29 mouse cellular contexts compared by ENCODE assay signal in the genomic region with DNA sequence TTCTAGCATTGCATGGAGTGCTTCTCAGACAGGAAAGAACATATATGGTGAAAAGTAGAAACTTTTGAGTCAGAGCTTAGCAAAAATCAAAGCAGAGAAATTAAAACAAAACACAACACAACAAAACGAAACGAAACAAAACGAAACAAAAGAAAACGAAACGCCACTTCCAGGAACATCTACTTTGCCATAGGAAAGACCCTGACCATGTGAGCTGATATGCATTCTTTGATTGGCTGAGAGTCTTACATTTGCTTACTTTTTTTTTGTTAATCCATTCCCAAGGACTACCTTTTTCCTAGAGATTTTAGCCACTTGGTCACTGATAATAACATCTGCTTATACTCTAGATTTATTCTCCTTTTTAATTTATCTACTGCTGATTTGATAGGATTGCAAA. TPM values are rescaled to one million over a fixed set of nuclear protein-coding genes. Genes with fewer than 3 reads are reported as not detected.
DNase-seq lines count a peak whose midpoint lies in the region; ATAC-seq and TF ChIP-seq lines count a peak whose summit lies in the region.
"Had no signal": no experiment of that assay in that cellular context is flagged by ENCODE, and none has a peak within 500 bp of the region (broad histone marks: within the 10 kb centered on the region; RNA-seq: fewer than 3 reads in every experiment).

No protein-coding gene starts in this region.

- ATAC-seq in G1E (ENCODE audit: extremely low read depth, insufficient number of reproducible peaks, low FRiP score, poor library complexity, severe bottlenecking): 0 out of 2 replicates have a peak, but pooled peaks have one; percentile 40
- ATAC-seq: forebrain, embryonic 14.5 days; forebrain, embryonic 16.5 days had no signal

- H3K27me3 ChIP-seq in C2C12 (ENCODE audit: control insufficient read depth, insufficient read depth, insufficient read length): no peaks in the 10 kb centered on the region
- no peaks in the 10 kb centered on the region for H3K27me3 ChIP-seq in G1E (ENCODE audit: insufficient read depth, low read length)
- H3K27me3 ChIP-seq: embryonic facial prominence, embryonic 13.5 days; embryonic facial prominence, embryonic 15.5 days; forebrain, embryonic 12.5 days had no signal

- TF ChIP-seq CTCF in C2C12 (IDR thresholded peaks at IDR 0.05; ENCODE audit: control insufficient read depth, insufficient read depth, insufficient read length): no peak
- TF ChIP-seq CTCF in G1E (IDR thresholded peaks at IDR 0.05; ENCODE audit: low read depth, low read length): no peak

- H3K79me3 ChIP-seq in C2C12 (ENCODE audit: low read depth): no peaks in the 10 kb centered on the region

- DNase-seq in G1E (ENCODE audit: low spot score) (no peak), NIH3T3 (ENCODE audit: low read depth) (peak; percentile 20)
- no peak for DNase-seq in layer of hippocampus, postnatal 36 days
- DNase-seq in frontal cortex, postnatal 25 days (ENCODE audit: low spot score in 2 of 2): no peak
- no peak for DNase-seq in testis, postnatal 14 days (ENCODE audit: low spot score)
- no peak for DNase-seq in thymus, postnatal 10 days (ENCODE audit: low spot score in 2 of 2)
- DNase-seq: adrenal gland, adult 2 months; adrenal gland, postnatal 10 days; adrenal gland, postnatal 25 days; B cell, adult 2 months; cerebellum, adult 11 months; cerebellum, adult 18-20 months; cerebellum, adult 8-10 months; cerebellum, adult 9-11 months; cerebellum, postnatal 14 days; cerebellum, postnatal 36 days; embryo, embryonic 11 days had no signal

- H3K4me1 ChIP-seq in G1E (ENCODE audit: insufficient read depth, low read depth, low read length): no peaks in the 10 kb centered on the region
- H3K4me1 ChIP-seq: embryonic facial prominence, embryonic 13.5 days; embryonic facial prominence, embryonic 15.5 days; forebrain, embryonic 10.5 days; forebrain, embryonic 12.5 days had no signal

- no peak overlapping the region for H3ac ChIP-seq in C2C12 (ENCODE audit: control insufficient read depth, insufficient read length, low read depth)

- no peaks in the 10 kb centered on the region for H3K79me2 ChIP-seq in C2C12 (ENCODE audit: control insufficient read depth, insufficient read depth)

- H3K9me3 ChIP-seq in G1E (replicated peaks): no peaks in the 10 kb centered on the region
- H3K9me3 ChIP-seq: embryonic facial prominence, embryonic 13.5 days; embryonic facial prominence, embryonic 15.5 days; forebrain, embryonic 10.5 days; forebrain, embryonic 12.5 days had no signal

- no peak overlapping the region for H3K4me3 ChIP-seq in C2C12 (ENCODE audit: insufficient read depth, poor library complexity, severe bottlenecking)
- H3K4me3 ChIP-seq in G1E (ENCODE audit: low read depth, low read length): no peak overlapping the region
- H3K4me3 ChIP-seq: embryonic facial prominence, embryonic 13.5 days; embryonic facial prominence, embryonic 15.5 days; erythroblast, embryonic 14.5 days; forebrain, embryonic 10.5 days; forebrain, embryonic 12.5 days had no signal

- no peaks in the 10 kb centered on the region for H3K36me3 ChIP-seq in C2C12 (ENCODE audit: control insufficient read depth, insufficient read depth)
- H3K36me3 ChIP-seq in G1E (replicated peaks): no peaks in the 10 kb centered on the region
- H3K36me3 ChIP-seq: embryonic facial prominence, embryonic 13.5 days; embryonic facial prominence, embryonic 15.5 days; forebrain, embryonic 10.5 days; forebrain, embryonic 12.5 days had no signal

TF ChIP-seq in C2C12, 6 proteins besides CTCF, POLR2A, EP300 and RAD21:
- TF ChIP-seq MYOD1 (IDR thresholded peaks at IDR 0.05; ENCODE audit: control insufficient read depth, insufficient read length, low read depth): no peak
- TF ChIP-seq FOSL1 (IDR thresholded peaks at IDR 0.05; ENCODE audit: insufficient read depth, low read length, poor library complexity, severe bottlenecking): no peak
- TF ChIP-seq MYOG (IDR thresholded peaks at IDR 0.05; ENCODE audit: control insufficient read depth, extremely low read depth, insufficient read length): no peak
- no peak for TF ChIP-seq CEBPB (IDR thresholded peaks at IDR 0.05; ENCODE audit: low read depth)
- no peak for TF ChIP-seq MAX (IDR thresholded peaks at IDR 0.05)
- peak; percentile 83 for TF ChIP-seq USF1 (IDR thresholded peaks at IDR 0.05; ENCODE audit: low read depth)
TF ChIP-seq in C2C12: peak in this region for 1.

RNA-seq across cellular contexts. Expression of a gene that starts 57.6 kb away (rescaled TPM):
- polyA plus RNA-seq in C2C12 (2012; fragmentation: generic; extraction: Trizol) (not detected), G1E (2012) (not detected in 2 replicates)
- total RNA-seq in G1E (2014; fragmentation: Nextera tagmentation) (not detected in 2 replicates), G1E (2017) (0.23 TPM in 1 of 2 replicates, not detected in the other)
- total RNA-seq in layer of hippocampus, postnatal 36 days (2021): not detected
- total RNA-seq: adrenal gland, adult 2 months; adrenal gland, postnatal 10 days; adrenal gland, postnatal 25 days; adrenal gland, postnatal 4 days; common myeloid progenitor, adult 5-6 weeks had no signal
- polyA plus RNA-seq: adrenal gland, adult 2 months; embryonic facial prominence, embryonic 11.5 days; embryonic facial prominence, embryonic 13.5 days; embryonic facial prominence, embryonic 15.5 days; erythroblast, embryonic 14.5 days; forebrain, embryonic 10.5 days; forebrain, embryonic 12.5 days; forebrain, embryonic 14.5 days; forebrain, embryonic 16.5 days; frontal cortex, adult 2 months had no signal
